Mouse (Mus musculus) brain, embryonic 14.5 days (tissue): ENCODE data around the gene Tuba3b. TPM values are rescaled to one million over a fixed set of nuclear protein-coding genes. Genes with fewer than 3 reads are reported as not detected.

Experiments
- DNase-seq: peaks from one replicate; pipeline ENCODE4 v3.0.0-alpha.2; 2011; ENCODE audit warnings: low read depth
- CTCF ChIP-seq: fragments of 200-500 bp; IDR thresholded peaks from 2 replicates; pipeline ENCODE4 v1.5.1; 2012; ENCODE audit warnings: inconsistent platforms, mild to moderate bottlenecking, moderate library complexity, borderline replicate concordance; ENCODE audit not compliant: insufficient read depth, insufficient read length; ENCODE audit errors: extremely low read depth
- POLR2A ChIP-seq: fragments of 200-500 bp; IDR thresholded peaks from 2 replicates; pipeline ENCODE4 v1.6.1; 2012; ENCODE audit warnings: mild to moderate bottlenecking, inconsistent platforms, borderline replicate concordance; ENCODE audit not compliant: poor library complexity, insufficient read depth, insufficient read length, severe bottlenecking; ENCODE audit errors: extremely low read depth
- polyA plus RNA-seq: library from polyadenylated mRNA; depleted of rRNA; stranded (reverse); fragments of >200 nt; gene quantifications from 2 replicates; pipeline ENCODE4 v1.2.3, GENCODE M21; 2012

Tuba3b gene
- polyA plus RNA-seq, 1 experiment, result not detected

DNA sequence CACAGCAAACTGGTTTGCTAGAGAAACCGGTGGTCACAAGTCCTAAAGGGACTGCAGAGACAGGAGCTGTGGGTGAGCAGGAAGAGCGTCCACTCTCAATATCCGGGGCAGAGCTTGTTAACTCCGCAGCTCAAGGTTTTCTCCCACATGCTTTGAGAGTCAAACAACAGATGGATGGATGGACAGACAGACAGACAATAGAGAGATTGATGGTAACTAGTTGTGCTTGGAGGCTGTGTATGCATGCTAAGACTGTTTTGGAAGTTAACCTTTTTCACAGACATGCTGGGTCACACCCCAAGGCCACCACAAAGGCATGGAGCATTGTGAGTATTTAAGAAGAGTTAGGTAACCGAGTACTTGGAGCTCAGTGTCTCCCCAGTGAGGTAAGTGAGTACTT lies 6.9 kb upstream of the Tuba3b start:
- TF ChIP-seq POLR2A, result no peak
- no peak for TF ChIP-seq CTCF

DNA sequence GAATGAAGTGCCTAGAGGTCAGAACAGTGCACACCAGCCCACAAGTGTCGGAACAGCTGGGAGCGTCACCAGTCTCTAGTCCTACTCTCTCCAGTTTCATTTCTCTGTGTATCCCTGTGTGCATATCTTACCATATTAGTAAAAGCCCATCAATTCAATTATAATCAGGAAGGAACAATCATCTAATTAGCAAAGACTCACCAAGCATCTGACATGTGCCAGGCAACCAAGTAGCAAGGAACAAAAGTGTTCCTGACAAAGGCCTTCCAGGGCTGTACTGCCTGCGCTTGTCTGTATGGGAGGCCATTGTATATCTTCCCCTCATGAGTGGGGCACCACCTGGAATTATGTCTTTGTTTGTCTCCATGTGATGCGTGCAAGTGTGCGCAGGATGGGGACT lies 4.7 kb upstream of the Tuba3b start:
- TF ChIP-seq CTCF, result no peak
- no peak for TF ChIP-seq POLR2A
- DNase-seq, result no peak

More for the DNA sequence above, 6.9 kb upstream of the Tuba3b start:
- no peak for DNase-seq

DNA sequence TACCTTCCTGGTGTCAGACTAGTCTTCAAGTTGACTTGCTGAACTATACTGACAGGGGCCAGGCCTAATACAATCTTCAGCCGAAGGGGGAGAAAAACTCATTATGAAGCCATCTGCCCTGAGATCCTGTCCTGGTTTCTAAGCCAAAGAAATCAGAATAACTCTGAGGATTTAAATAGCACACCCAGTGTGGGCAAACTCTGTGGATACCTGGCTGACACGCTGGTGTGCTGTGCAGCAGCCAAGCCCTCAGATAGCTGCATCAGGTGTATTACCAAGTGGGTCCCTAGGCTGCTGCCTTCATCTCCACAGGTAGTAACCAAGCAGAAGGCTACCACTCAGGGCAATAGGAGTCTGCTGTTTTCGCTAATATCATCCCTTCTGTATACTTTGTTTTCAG lies 2.9 kb upstream of the Tuba3b start:
- DNase-seq, result no peak
- TF ChIP-seq POLR2A, result no peak
- no peak for TF ChIP-seq CTCF

DNA sequence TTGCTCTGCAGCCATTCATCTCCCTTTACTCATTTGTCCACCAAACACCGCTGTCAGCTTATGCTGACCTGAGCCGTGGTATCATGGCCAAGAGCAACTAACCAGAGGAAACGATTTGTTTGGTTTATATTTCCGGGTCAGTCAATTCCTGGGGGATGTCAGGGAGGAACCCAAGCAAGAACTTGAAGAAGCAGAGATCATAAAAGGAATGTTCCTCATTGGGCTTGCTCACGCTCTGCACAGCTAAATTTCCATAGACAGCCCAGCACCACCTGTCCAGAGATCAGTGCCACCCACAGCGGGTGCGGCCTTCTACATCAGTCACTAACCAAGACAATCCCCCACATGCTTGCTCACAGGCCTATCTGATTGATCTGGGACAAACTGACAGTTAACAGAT lies 1.3 kb upstream of the Tuba3b start, which contains the start of gene Lmntd1:
Gene Lmntd1 (minus strand): TSS at position 101 of the 400 bp plus-strand sequence.
- TF ChIP-seq CTCF, result no peak
- TF ChIP-seq POLR2A, result no peak
- DNase-seq, result no peak

DNA sequence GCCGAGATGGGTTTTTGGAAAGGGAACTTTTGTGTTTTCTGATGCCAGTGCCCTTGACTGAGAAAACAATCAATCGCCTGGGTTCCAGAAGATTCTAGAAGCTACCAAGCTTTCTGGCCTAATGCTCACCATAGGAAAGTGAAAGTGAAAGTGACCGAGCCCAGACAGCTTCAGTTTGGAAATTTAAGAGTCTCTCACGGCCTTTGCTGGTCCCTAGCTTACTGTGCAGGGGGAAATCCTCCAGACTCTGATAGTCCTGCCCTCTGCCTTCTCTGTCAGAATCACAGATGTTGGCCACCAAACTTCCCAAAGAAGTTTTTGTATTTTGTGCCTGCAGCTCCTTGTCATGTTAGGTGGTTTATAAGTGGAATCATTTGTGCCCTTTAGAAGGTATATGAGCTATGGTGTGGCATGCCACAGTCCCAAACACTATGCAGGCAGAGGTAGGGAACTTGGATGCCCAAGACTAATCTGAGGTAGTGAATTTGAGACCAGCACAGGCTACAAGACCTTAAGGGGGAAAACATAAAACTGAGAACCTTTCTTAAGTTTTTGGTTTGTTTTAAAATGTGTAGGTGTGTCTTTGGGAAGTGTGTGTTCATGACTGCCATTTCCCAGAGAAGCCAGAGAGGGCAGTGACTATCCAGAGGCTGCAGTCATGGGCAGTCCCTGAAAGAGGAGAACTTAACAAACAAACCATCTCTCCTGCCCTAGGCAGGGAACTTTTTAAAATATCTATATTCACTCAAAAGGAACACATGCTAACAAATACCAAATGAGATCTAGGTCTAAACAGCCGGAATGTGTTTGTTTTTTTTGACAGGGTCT lies 1.1 kb downstream of the Tuba3b start:
- TF ChIP-seq POLR2A, result no peak
- no peak for TF ChIP-seq CTCF
- no peak for DNase-seq

DNA sequence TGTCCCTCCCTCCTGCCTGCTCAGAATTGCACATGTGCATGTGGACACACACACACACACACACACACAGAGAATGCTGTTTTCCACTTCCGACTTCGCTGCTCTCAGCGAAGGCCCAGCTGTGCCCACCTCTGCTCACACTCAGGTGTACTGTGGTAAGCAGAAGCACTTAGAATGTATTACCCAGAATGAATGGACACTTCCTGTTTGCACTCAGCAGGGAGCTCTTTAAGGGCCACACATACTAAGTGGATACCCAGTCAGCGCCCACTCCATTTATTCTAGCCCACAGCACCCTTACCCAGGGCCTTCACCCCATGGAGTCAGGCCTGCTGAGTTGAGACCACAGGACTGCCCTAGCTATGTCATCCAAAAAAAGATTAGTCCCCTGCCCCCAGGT lies 7.6 kb downstream of the Tuba3b start:
- TF ChIP-seq CTCF (no peak), POLR2A (no peak)
- no peak for DNase-seq

DNA sequence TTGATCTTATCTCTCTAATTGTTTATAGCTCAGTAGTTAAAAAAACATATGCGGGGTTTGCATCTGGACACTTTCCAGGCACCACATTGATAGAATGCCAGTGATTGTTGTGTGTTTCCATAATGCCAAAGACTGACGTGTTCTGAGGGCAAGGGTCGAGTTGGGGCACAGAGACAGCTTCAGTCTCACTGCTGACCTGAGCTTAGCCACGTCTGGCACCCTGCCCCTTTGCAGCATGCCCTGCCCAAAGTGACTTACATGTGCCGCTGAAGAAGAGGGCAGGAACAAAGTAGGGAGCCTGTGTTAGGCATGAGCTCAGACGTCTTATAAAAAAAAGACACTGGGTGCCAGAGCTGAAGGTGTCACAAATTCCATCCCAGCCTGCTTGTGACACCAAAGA lies 14.7 kb downstream of the Tuba3b start:
- TF ChIP-seq POLR2A, result no peak
- TF ChIP-seq CTCF, result no peak
- DNase-seq, result no peak

DNA sequence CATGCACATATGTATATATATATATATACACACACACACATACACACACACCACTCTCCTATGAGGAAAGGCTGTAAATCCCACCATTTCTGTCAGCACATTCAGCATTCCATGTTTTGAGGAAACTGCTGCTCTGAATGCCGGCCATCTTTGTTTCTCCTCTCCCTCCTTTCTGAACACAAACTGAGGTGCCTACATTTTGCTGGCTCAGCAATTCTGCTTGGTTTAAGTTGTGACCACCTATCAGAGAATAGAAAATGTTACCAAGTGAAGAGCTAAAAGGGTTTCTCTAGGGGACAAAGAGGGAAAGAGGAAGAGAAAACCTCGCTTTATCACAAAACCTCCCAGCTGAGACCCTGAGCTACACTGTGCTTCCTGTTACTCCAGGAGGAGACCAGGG lies 18.9 kb downstream of the Tuba3b start:
- TF ChIP-seq CTCF (no peak), POLR2A (no peak)
- no peak for DNase-seq

DNA sequence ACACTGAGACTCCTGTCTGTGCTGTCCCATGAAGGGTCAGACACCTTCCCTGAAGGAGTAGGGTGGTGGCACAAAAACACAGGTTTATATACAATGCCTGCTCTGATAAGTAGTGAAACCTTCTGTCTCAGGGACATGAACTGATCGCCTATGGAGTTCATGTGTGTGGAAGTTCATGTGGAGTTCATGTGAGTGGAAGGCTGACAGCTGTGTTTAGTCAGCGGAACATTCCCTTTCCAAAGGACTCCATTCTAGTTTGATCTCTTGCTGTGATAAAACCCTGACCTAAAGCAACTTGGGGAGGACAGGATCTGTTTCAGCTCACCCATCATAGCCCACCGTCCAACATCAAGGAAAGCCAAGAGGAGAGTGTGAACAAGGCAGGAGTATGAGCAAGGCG lies 21.1 kb downstream of the Tuba3b start:
- TF ChIP-seq POLR2A (no peak), CTCF (no peak)
- no peak for DNase-seq

DNA sequence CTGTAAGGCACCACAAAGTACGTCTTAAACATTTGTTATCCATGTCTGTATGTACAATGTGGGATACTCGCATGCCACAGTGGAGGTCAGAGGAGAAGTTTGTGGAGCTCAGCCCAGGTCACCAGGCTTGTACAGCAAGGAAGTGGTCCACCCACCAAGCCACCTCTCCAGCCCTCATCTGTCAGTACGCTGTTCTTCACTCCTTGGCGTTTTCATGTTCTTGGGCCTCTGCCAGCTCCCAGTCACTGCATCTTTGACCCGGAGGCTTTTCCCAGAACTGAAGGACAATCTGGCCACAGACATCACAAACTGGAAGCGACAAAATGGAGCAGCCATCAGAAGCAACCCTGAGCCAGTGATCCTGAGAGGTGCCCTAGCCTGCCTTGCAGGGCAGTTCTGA lies 22.7 kb downstream of the Tuba3b start:
- DNase-seq, result no peak
- TF ChIP-seq POLR2A (no peak), CTCF (no peak)

DNA sequence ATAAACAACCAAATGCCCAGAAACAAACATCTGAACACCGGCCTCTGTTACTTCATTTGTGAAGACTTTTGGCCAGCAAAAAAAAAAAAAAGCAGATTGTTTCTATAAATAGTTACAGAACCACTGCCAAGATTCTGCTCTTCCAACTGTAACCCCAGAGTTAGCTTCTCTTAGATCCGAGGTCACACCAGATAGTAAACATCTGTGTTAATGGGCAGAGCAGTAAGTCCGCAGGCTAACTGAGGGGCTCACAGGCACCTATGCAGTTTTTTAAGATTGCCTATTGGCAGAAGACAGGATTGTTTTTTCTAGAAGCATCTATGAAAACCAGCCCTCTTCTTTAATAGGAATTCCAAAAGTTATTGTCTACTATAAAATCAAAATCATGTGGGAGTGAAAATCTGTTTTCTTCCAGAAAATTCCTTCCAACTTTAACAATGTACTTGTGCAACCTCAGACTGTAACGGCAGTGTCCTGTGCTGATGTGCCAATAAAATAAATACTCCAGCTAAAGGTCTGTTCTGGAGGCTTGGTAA lies 25.5 kb downstream of the Tuba3b start:
- TF ChIP-seq POLR2A (no peak), CTCF (no peak)
- DNase-seq, result no peak

DNA sequence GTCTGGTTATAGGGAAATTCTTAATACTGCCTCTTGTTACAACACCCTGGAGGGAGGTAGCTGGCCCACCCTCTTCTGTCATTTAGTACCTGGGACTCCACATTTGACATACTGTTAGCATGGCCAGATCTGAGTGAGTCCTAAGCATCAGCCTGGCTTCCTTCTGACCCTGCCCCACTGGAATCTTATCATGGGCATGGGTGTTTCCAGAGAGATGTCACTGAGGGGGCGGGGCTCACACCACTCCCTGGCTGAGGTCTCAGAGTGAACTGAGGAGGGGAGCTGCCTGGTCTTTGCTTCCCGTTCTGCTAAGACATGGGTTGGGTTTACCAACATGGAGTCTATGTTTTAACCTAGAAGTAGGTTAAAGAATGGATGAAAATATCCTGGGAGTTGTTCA lies 36.4 kb downstream of the Tuba3b start:
- DNase-seq, result no peak
- TF ChIP-seq POLR2A (no peak), CTCF (no peak)

DNA sequence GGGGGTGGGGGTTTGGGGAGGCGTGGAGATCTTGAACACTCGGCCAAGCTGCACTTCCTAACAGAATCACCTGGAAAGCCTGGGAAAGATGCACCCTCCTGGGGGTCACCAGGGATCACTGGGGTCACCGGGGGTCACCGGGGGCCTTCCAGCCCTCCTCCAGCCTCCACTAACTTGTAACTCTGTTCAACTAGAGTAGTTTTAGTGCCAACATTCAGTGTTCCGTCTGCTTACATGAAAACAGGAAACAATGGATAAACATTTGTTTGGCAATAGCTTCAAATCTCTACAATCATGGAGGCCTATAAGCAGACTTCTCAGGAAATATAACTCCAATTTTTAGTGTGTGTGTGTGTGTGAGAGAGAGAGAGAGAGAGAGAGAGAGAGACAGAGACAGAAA lies 37.4 kb downstream of the Tuba3b start:
- TF ChIP-seq CTCF (no peak), POLR2A (no peak)
- no peak for DNase-seq

DNA sequence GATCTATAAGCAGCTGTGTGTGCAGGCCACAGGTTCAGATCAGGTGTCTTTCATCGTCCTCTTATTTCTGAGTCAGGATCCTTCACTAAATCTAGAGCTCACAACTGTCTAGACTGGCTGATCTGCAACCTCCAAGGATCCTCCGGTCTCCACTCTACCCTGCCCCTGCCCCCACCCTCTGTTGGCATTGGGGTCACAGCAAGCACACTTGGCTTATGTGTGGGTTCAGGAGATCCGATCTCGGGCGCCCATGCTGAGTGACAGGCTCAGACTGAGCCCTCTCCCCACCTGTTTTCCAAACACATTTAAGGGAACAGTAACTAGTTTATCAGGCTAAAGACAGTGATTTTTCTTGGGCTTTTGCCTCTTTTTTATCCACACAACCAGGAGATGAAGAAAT lies 38.1 kb downstream of the Tuba3b start:
- no peak for DNase-seq
- TF ChIP-seq CTCF (no peak), POLR2A (no peak)
